Mouse (Mus musculus): ENCODE results near the gene Morn1. TPM values are rescaled to one million over a fixed set of nuclear protein-coding genes. Genes with fewer than 3 reads are reported as not detected.

Morn1 gene
- polyA plus RNA-seq, 1 experiment = 7.7 TPM

DNA sequence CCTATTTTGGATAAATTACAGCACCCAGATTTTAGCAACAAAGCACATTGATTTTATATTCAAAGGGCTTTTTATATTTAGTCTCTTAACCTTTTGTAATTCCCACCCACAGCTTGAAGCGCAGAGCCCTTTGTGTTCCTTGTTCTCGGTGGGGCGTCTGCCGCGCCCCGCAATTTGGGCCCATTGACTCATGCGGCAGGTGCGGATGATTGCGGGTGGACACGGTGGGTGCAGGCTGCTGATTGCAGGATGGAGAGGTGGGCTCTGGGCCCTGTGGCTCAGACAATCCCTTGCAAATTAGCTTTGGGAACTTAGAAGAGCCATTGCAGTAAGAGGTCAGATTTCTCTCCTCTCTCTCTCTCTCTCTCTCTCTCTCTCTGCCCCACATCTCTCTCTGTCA is 31.9 kb downstream of the Morn1 start:
- no peak for DNase-seq (ENCODE audit: low read depth)

DNA sequence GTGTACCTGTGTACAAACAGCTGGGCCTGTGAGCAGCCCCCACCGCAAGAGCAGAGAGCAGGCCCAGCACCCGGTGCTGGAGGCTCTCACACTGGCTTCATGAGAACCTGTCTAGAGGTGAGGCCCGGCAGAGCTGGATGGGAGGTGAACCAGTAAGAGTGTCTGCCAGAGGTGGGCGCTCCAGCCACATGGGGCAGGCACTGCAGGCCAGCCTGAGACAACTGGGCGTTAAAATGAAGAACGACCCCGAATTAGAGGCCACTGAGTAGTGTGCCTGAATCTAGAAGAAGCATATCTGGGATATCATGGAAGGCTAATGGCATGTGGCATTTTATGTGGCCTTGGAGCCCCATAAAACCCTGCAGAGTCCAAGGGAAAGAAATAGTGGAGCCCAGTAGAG is 33.7 kb downstream of the Morn1 start:
- no peak for DNase-seq (ENCODE audit: low read depth)

DNA sequence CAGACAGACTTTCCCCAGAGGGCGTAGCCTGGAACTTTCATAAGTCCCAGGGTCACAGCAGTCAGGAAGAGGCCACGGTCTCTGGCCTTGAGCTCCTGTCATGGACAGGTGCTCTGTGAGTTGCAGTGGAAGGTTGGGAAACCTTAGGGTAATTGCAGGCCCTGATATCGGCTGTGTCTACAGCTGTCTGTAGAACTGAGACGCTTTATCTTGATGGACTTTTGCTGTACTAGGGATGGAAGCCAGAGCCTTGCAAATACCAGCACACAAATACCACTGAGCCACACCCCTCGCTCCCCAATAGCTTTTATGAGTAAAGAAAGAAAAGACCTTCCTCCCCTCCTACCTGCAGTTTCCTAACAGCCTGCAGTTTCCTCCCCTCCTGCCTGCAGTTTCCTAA is 34.2 kb downstream of the Morn1 start:
- DNase-seq (ENCODE audit: low read depth) = peak; percentile 42

DNA sequence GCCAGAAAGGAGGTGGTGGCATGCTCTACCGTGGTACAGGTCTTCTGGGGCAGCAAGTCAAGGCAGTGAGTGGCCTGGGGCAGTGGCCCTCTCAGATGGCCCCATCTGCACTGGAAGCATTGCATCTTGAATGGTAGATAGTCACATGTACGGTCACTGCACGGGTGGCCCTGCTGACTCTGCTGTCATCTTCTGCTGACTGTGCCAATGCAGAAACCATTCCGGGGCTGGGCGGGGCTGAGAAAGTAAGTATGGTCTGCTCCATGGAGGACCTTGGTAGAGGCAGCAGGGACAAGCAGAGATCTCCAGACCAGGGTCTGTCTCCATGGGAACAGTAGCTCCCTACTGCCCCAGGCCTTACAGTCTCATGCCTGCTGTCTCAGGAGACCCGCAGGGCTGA is 34.8 kb downstream of the Morn1 start:
- DNase-seq (ENCODE audit: low read depth) = no peak

DNA sequence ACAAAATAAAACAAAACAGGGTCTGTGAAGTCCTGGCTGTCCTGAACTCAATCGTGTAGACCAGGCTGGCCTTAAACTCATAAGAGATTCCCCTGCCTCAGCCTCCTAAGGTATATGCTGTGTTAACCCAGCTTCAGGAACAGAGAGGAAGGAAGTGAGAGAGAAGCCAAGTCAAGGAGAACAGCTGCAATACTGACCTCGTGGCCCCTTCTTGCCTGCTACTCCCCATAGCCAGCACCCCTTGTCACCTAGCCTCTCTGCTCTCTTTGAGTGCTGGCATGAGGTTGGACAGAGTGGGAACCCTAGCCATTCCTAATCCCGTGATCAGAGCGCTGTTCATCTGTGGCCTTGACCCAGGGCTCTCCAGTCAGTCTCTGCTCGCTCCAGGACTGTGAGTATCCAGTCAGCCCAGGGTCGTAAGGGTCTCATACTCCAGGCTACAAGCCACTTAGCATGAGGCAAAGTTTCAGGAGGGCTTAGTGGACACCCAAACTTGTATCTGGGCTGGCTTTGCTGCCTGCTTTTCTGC is 35.6 kb downstream of the Morn1 start:
- DNase-seq (ENCODE audit: low read depth) = no peak

DNA sequence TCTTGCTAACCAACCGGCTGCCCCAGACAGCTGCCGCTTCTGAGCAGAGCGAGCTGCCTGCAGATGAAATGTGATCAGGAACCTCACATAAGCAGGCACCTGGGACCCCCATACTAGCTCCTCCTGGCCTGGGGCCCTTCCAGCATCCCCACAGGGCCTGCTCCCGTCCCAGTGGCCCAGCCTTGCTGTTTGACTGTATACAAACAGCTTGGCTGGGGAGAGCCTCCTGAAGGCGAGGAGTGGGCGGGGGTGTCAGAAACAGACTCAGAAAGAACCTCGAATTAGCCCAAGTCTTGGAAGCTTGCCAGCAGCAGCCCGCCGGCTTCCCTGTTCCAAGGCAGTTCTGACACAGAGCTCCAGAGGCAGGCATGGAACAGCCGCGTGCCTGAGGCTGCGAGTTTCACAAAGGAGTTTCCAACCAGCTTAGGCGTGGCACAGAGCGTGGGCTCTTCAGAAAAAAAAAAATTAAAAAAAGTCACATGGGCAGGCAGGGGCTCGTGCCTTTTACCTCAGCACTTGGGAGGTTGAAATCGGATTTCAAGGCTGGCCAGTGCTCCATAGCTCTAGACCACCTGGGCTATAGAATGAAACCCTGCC is 36.2 kb downstream of the Morn1 start:
- peak; percentile 41 for DNase-seq (ENCODE audit: low read depth)

DNA sequence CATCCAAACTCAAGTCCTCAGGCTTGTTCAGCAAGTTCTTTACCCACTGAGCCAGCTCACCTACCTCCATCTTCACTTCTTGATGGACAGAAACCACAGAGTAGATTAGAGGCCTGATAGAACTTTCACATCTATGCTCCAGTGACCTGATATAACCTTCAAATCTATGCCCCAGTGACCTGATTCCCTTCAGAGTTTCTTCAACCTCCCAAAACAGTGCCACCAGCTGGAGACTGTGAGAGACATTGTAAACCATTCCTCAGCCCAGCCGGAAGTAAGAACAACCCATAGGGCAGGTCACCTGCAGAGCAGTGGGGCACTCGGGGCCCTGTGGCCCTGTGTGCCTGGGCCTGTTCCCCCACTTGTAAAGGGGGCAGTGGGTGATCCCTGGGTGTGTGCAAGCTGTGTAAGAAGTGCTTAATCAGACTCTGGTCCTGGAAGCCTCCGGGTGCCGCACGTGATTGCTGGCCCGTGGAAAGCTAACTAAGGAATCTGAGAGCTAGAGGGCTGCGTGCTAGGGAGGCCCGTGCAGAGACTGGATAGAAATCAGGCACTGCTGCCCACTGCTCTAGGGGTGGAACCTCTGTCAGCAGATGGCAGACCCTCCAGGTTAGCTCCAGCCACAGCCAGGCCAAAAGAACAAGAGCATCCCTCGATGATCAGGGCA is 37.6 kb downstream of the Morn1 start:
- no peak for DNase-seq (ENCODE audit: low read depth)

DNA sequence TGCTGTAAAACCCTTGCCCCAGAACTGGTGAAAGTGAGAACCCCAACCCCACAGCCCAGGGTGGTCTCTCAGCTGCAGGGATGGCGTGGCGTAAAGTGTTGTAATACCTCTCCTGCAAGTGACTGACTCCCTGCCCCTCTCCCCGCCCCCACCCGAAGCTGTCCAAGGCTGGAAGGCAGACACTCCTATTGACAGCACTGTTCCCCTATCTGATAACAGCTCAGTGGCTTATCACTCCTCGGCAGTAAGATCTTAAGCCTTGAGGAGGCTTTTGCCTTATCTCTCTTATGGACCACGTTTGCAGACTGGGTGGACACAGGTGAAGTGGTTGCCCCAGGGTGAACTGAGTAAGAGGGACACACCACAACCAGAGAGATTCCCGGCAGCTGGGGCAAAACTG is 38.9 kb downstream of the Morn1 start:
- DNase-seq (ENCODE audit: low read depth) = no peak

DNA sequence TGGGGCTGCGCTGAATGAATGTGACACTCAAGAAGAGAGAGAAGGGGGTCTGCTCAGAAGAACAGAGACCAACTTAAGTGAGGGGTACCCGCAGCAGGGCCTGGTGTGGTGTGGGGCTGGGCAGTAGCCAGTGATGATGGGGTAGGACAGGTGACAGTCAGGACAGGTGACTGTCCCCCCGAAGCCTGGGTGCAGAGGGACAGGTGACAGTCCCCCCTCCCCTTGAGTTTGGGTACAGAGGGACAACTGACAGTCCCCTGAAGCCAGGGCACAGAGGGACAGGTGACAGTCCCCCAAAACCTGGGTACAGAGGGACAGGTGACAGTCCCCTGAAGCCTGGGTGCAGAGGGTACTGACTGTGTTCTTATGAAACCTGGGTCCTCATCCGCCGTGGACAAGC is 39.8 kb downstream of the Morn1 start:
- DNase-seq (ENCODE audit: low read depth) = no peak

DNA sequence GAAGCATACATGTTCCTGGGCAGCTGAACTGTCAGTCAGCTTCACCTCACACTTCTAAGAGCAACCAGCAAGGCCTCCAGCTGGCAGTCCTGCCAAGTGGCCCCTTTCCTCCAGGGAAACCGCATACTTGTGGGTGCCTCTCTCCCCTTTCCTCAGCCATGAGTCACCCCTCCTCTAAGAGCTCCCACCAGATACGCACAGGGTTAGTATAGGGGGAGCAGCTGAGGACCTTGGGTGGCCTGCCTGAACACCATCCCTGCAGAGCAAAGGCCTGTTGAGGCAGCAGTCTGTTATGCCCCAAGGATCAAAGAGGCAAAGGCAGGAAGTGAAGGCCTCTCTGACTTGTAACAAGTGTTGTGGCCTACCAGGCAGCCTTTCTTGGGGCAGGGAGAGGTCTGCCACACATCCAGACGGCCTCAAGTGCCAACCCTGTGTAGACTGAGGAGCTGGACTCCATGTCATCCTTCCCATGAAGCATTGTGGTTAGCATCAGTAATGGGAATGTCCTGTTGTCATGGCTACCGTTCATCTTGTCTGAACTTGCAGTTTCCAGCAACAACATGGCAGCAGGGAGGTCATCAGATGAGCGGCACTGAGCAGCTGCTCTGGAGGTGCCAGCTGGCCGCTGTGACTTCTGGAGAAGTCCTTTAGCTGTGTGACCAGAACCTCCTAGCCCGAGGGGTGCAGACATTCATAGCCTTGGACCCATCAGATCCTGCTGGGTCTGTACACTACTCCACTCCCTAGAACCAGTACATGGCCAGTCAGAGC is 40.4 kb downstream of the Morn1 start:
- no peak for DNase-seq (ENCODE audit: low read depth)

DNA sequence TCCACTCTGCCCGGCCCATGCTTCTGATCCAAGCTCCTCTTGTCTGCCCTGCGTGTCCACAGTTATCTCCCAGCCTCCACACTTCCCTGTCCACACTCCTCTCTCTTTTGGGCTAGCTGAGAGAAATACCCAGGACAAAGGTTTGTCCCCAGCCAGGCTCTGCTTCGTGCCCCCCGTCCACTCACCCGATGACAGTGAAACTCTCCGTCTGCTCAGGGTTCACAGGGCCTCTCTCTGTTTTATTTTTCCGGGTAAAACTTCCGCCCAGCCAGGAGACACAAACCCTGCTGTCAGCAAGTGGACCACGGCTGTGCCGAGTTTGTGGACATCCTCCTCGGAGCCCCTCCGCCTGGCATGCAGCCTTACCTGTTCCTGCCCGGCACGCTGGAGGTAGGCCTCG is 42.0 kb downstream of the Morn1 start:
- no peak for DNase-seq (ENCODE audit: low read depth)

DNA sequence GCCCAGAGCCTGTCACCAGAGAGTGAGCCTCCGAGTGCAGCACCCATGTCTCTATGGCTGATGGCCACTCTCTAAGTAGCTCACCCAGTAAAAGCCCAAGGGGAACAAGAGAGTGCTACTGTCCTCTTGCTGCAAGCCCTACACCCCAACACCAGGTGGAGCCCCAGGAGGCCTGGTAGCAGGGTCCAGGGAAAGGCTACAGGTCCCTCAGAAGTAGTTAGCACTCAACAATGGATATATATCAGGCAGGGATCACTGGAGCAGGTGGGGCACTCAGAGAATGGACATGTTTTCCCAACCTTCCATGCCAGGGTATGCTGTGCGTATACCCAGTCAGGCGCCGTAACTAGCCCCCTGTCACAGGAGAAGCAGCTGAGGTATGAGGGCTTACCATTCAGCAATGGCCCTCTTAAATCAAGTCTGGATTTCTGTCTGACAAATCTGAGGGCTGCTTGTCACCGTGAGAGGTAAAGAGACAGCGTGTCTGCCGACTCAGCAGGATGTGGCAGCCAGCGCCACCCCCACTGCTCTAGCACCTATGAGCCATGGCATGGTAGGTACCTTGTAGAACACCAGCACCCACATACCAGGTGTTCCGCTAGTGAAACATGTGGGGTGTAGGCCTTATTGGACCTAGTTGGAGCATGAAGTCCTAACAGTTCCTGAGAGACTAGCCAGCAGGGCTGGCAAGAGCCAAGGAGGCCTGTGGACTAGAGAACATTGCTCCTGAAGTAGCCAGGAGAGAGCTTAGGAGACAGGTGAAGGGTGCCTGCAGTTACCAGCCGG is 42.9 kb downstream of the Morn1 start:
- DNase-seq (ENCODE audit: low read depth) = no peak

DNA sequence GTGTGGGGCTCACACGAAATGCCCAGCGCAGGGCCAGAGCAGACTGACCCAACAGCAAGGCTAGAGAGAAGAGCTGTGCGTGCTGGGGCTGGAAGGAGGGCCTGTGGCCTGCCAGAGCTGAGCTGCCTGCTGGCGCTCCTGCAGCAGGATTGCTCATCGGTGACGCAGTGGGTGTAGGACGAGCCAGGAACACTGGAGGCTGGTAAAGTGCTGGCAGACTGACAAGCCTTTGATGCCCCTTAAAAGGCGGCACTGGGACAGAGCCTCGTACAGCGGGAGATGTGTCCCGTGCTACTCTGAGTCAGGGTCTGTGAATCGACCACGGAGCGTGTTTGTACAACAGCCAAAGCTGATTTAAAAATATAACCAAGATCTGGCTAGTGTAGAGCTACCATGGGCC is 43.6 kb downstream of the Morn1 start:
- peak; percentile 31 for DNase-seq (ENCODE audit: low read depth)

DNA sequence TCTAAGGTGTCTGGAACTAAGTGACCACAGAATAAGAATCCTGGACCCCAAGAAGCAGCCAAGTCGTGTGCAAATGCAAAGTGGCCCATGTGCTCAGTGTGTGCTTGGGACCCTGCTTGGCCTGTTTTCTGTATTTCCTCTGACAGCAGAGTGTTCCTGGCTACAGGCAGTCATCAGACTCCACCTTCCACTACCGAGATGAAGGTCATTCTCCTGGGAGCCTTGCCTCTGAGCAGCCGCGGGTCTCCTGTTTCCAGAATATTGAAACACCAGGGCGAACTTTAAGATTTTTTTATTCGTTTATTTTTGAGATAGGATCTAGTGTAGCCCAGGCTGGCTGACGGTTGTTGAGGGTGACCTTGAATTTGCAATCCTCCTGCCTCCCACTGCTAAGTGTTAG is 44.2 kb downstream of the Morn1 start:
- no peak for DNase-seq (ENCODE audit: low read depth)

DNA sequence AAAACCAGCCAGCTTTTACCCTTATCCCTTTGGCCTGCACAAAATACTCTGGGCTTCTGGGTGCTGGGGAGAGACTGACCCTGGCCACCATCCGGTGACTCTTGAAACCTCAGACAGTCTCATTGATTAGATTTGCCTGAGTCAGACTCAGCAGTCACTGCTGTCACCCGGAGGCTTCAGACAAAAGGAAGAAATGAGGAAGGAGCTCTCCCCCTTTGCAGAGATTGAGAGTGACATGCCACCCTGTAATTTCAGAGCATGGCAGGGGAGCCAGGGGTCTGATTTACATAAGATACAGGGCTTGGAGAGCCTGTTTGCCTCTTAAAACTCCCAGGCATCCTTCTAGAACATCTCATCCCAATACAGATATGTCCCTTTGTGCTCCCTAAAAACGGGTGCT is 46.8 kb downstream of the Morn1 start:
- DNase-seq (ENCODE audit: low read depth) = no peak

DNA sequence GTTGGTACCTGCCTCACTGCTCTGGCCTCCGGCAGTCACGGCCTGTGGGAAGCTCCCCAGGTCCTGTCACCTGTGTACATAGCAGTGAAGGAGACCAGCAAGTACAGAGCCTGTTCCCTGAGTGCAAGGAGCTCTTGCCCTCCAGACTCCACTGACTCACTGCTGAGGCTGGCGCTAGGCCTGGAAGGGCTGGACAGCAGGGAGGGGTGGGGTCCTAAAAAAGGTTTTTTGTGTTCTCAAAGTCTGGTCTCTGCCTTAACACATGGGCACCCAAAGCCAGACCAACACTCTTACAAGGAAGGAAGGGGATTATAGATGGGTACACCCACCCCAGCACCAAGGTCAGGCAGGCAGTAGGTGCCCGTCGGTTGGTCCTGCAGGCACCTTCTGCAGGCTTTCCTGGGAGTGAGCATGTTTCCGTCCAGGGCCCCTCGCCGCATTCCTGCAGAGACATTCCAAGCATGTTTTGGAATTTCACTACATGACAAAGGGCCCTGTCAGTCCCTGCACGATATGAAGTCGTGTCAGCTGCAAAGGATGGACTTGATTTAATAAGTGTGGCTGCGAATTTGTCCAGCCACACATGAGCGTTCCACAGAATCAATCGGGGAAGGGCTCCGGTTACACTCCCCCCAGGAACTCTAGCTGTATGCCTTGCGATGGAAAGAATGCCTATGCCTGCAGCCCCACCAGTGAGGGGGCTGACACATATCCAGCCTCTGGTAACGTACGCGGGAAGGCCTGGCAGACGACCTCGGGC is 47.5 kb downstream of the Morn1 start:
- no peak for DNase-seq (ENCODE audit: low read depth)

DNA sequence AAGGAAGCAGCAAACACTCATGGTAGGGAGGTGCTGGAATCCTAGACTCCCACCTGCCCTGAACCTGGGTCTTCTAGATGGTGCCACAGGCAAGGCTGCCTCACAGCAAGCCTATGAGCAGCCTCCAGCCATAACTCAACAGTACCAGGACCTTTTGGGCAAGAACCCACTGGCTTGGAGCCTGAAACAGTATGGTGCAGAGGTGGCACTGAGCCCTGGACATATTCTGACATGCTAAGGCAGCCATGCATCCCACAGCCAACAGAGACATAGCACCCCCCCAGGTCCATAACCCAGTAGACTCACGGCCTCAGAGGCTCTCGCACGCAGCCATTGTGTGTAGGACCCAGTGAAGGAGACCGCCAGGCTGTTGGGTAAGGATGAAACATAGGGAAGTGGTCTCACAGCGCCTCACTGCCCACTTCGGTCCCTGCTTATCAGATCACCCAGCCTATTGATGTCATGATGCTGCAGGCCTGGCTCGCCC is 48.4 kb downstream of the Morn1 start:
- DNase-seq (ENCODE audit: low read depth) = no peak

DNA sequence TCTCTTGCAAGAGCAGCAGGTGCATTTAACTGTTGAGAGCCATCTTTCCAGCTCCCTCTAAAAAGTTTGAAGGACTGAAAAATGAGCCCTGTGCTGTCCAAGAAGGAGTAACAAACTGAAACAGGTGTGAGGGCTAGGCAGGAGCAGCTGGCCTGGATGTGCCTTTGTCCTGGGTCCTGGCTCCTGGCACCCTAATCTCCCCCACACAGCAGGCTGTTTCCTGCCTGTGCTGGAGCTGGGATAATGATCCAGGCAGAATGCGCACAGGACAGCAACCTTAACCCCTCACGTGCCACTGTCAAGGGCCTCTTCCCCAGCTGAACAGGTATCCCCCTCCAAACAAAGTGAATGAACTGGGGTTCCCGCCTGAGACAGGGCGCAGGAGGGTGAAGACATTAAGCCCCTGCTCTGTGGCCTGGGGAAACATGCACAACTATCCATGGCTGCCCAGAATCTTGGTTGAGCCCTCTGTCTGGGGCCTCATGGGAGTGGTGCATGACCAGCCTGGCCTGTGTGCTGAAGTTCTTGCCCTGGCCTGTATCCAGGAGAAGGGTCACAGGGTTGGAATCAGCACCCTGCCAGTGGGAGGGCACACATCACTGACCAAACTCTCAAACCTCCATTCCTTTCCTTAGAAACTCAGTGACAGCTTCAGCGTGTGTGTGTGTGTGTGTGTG is 49.7 kb downstream of the Morn1 start:
- DNase-seq (ENCODE audit: low read depth) = no peak

DNA sequence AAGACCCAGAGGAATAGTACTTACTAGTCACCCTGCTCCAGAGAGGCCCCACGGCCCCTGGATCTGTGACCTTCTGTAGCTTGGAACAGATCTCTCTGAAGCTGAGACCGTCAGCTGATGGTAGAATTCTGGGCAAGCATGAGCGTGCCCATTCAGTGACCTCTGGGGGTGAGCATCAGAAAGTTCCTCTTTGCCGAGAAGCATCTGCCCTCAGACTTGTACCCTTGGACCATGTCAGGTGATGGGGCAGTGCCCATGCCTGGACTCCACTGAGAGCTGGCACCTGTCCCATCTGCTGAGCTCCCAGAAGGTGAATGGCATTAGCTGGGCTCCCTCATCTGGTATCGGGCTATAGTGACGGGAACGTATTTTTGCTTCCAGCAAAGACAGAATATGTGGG is 51.5 kb downstream of the Morn1 start:
- no peak for DNase-seq (ENCODE audit: low read depth)

DNA sequence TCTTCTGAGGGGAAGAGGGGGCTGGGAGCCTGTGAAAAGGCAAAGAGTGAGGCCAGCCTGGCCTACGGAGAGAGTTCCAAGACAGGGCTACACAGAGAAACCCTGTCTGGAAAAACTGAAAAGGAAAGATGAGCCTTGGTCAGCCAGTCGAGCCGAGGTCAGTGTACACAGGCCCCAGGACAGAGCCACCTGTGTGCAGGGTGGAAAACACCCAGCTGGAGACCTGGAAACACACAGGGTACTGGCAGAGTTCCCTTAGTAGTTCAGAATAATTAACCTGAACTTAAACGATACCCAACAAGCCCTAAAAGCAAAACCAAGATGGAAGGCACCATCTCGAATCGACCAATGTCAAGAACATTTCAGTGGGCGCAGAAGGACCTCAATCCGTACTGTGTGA is 52.1 kb downstream of the Morn1 start:
- no peak for DNase-seq (ENCODE audit: low read depth)
